ENCODE assay signal across 13 mouse cellular contexts in the genomic region with DNA sequence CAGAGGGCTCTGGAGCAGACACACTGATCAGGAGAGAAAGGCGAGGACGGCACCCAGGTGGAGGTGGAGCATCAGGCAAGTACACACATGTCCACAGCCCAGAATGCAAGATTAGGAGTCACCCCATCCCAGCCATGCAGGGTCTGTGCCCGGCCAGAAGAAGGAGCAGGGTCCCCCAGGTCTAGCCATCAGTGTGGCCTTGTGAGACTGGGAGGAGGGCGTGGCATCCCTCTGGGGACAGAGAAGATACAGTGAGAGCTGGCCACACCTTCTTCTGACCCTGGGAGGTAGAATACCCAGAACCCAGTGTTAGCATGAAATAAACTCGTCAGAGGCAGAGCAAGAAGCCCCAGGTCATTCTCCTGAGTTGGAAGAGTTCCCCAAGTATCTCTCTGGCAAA. TPM values are rescaled to one million over a fixed set of nuclear protein-coding genes. Genes with fewer than 3 reads are reported as not detected.
"Had no signal": no experiment of that assay in that cellular context is flagged by ENCODE, and none has a peak within 500 bp of the region (broad histone marks: within the 10 kb centered on the region; RNA-seq: fewer than 3 reads in every experiment).

No protein-coding gene starts in this region.

- H3K27me3 ChIP-seq: limb, embryonic 13.5 days; midbrain, embryonic 13.5 days; neural tube, embryonic 12.5 days had no signal

- DNase-seq: kidney, postnatal 4 days; left cerebral cortex, postnatal 4 days; lung, adult 18-20 months; thymus, adult 2 months; thymus, postnatal 25 days had no signal

- H3K9me3 ChIP-seq: limb, embryonic 13.5 days; midbrain, embryonic 13.5 days; neural tube, embryonic 12.5 days had no signal

- H3K27ac ChIP-seq: kidney, postnatal 0 days; layer of hippocampus, adult 2 months; limb, embryonic 13.5 days; liver, embryonic 14.5 days; midbrain, embryonic 13.5 days; neural tube, embryonic 12.5 days had no signal

- ATAC-seq: midbrain, embryonic 13.5 days had no signal

- H3K4me2 ChIP-seq: limb, embryonic 13.5 days; midbrain, embryonic 13.5 days; neural tube, embryonic 12.5 days had no signal

- H3K9ac ChIP-seq: limb, embryonic 13.5 days; liver, embryonic 14.5 days; midbrain, embryonic 13.5 days; neural tube, embryonic 12.5 days had no signal

- H3K4me3 ChIP-seq: layer of hippocampus, adult 2 months; limb, embryonic 13.5 days; midbrain, embryonic 13.5 days; myocyte; neural tube, embryonic 12.5 days had no signal

- H3K4me1 ChIP-seq: limb, embryonic 13.5 days; midbrain, embryonic 13.5 days; neural tube, embryonic 12.5 days had no signal

RNA-seq across cellular contexts. Expression of gene Mybpc3, which starts 21.4 kb away (rescaled TPM):
- total RNA-seq: left cerebral cortex, postnatal 4 days; liver, adult 2 months had no signal
- polyA plus RNA-seq: limb, embryonic 13.5 days; midbrain, embryonic 13.5 days had no signal
